Mouse (Mus musculus) adrenal gland, adult 18-20 months (tissue): Measurements from ENCODE around the gene Spryd3. TPM values are rescaled to one million over a fixed set of nuclear protein-coding genes. Genes with fewer than 3 reads are reported as not detected.
A peak's percentile ranks its signal among the peaks of the same experiment; 100 is the strongest.

Source experiments
- DNase-seq, 2 experiments: peaks; one replicate each; pipeline ENCODE4 v3.0.0; 2021 to 2022; ENCODE audit warnings: low spot score in 2 of 2
- total RNA-seq, 2 experiments: library from RNA; stranded (reverse); gene quantifications; 1 replicate in 1 of 2; 2 replicates in 1 of 2; pipeline ENCODE4 v1.2.3; 2021

Spryd3 gene
- total RNA-seq, 2 experiments from 2014 or later, result 33.0 to 36.9 TPM

DNA sequence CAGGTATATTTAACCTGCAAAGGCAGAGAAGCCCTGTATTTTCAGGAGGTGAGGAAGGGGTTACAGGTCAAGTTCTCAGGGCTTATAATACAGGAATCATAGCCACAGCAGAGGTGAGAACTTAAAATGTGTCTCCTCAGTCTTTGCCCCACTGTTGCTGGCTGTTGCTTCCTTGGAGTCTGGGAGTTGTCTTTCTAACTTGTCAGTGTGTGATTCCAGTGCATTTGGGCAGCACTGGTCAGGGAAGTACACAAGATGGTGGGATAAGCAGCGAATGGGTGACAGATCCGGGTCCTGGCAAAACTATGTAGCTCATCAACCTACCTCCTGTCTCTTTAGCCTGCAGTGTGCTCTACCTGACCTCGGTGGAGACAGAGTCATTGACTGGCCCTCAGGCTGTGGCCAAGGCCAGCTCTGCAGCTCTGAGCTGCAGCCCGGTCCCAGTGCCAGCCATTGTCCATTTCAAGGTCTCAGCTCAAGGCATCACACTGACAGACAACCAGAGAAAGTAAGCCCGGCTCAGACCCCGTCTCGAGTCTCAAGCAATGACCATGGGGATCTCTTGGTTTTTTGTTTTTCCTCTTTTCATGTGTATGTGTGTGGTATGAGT, 21.3 kb downstream of the Spryd3 start:
- DNase-seq, result no peak

DNA sequence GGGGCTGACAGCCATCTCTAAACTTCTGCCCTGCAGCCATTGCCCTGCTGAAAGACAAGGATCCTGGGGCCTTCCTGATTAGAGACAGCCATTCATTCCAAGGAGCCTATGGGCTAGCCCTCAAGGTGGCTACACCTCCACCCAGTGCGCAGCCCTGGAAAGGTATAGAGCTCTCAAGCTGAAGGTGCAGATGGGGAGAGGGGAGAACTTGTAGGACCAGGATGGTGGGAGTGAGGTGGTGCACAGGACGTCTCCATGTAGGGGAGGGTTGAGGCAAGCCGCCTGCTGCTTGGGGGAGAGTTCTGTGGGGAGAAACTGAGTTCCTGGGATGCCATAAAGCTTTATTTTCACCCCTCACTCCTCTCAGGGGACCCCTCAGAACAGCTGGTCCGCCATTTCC, 22.4 kb downstream of the Spryd3 start:
- DNase-seq, result no peak

DNA sequence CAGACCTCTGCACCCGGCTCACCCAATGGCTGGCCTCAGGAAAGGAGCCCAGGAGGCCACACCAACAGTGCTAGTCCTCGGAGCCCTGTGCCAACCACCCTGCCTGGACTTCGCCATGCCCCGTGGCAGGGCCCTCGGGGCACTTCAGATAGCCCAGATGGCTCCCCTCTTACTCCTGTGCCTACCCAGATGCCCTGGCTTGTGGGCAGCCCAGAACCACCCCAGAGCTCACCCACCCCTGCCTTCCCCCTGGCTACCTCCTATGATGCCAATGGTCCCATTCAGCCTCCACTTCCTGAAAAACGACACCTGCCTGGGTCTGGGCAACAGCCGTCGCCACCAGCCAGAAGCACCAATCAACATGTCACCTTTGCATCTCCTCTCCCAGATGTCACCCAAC, 23.2 kb downstream of the Spryd3 start:
- DNase-seq, result no peak

- DNase-seq, result no peak
Observed at GRCm38 (mm10) chr15:102112181-102112580, 23.9 kb downstream of the Spryd3 start.

DNA sequence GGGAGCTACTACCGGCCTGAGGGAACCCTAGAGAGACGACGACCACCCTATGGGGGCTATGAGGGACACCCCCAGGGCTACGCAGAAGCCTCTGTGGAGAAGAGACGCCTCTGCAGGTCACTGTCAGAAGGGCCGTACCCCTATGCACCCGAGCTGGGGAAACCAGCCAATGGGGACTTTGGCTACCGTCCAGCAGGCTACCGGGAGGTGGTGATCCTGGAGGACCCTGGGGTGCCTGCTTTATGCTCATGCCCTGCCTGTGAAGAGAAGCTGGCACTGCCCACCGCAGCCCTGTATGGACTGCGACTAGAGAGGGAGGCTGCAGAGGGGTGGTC, 24.6 kb downstream of the Spryd3 start:
- no peak for DNase-seq

DNA sequence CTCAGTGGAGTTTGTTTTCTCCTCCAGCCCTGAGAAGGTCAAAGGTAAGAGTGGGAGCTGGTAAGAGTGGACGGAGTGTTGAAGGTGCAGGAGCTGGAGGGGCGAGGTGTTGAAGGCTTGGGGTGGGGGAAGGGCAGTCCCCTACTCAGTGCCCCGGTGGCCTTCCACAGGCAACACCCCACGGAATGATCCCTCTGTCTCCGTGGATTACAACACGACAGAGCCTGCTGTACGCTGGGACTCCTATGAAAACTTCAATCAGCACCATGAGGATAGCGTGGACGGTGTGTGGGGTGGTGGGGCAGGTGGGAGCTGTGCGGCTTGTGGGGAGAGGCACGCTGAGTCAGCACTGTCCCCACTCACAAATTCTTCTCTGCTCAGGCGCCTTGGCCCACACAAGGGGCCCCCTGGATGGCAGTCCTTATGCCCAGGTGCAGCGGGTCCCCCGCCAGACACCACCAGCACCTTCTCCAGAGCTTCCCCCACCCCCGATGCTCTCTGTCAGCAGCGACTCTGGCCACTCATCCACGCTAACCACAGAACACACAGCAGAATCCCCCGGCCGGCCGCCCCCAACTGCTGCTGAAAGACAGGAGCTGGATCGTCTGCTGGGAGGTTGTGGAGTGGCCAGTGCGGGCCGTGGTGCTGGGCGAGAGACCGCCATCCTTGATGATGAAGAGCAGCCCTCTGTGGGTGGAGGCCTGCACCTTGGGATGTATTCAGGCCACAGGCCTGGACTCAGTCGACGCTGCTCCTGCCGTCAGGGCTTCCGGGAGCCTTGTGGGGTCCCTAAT, 25.1 kb downstream of the Spryd3 start:
- no peak for DNase-seq

GRCm38 (mm10) chr15:102110271-102110670, 25.8 kb downstream of the Spryd3 start:
- no peak for DNase-seq

- DNase-seq, result peak; percentile 69 to 70
Observed at GRCm38 (mm10) chr15:102108651-102109525, 27.1 kb downstream of the Spryd3 start.

- no peak for DNase-seq
Observed at GRCm38 (mm10) chr15:102107689-102108573, 28.1 kb downstream of the Spryd3 start.

- DNase-seq, result no peak
Observed at GRCm38 (mm10) chr15:102106754-102107456, 29.1 kb downstream of the Spryd3 start.

DNA sequence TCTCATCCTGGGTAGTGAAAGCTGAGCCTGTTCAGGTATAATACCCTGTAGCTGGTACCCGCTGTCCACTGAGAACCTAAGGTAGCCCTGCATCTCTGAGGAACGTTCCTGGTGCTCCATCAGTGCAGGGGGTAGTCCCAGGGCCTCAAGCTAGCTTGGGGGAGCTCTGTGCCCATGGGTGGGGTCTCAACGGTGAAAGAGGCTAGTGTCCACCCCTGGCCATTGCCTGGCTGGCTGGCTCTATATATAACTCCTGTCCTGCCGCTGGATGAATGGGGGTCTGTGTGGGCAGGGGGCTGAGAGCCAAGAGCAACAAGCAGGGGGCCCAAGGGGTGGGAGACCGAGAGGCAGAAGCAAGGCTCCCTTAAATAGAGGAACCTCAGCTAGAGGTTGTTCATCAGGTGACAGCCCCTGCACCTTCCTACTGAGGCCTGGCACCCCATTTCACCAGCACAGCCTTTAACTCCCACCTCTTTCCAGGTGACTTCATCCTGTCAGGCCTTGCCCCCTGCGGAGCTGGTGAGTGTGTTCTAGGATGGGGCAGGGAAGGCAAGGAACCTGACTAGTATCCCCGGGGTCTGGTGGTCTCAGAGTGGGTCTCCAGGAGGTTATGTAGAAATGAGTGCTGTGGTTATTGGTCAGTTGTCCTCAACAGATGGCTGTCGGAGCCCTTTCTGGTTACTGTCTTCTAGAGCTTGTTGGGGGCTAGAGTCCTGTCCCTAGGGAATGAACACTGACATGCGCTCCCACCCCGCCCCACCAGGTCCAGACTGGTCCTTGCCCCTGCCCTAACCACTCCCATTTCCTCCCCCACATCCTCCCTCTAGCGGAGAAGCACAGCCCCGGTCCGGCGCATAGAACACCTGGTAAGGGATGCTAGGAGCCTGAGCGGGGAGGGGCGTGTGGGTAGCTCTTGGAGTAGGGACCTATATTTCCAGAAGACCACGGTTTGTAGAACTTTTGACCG, 30.0 kb downstream of the Spryd3 start:
- DNase-seq, result no peak

DNA sequence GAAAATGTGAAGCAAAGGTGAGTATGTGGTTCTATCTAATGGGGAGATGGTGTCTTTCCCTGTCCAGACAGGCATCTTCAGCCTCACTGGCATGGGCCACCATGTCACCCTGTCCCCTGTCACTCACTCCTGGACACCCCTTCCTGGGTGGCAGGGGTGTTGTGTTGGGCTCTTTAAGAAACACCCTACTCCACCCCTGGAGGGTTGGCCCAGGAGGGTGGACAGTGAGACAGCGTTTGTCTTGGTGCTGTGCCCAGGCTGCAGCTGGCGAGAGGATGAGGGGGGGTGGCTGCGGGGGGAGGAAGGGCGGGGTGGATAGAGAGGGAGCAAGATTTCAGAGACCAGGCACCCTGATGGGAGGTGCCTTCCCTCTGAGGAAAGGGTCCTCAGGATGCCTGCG, 30.7 kb downstream of the Spryd3 start:
- peak; percentile 56 to 69 for DNase-seq

DNA sequence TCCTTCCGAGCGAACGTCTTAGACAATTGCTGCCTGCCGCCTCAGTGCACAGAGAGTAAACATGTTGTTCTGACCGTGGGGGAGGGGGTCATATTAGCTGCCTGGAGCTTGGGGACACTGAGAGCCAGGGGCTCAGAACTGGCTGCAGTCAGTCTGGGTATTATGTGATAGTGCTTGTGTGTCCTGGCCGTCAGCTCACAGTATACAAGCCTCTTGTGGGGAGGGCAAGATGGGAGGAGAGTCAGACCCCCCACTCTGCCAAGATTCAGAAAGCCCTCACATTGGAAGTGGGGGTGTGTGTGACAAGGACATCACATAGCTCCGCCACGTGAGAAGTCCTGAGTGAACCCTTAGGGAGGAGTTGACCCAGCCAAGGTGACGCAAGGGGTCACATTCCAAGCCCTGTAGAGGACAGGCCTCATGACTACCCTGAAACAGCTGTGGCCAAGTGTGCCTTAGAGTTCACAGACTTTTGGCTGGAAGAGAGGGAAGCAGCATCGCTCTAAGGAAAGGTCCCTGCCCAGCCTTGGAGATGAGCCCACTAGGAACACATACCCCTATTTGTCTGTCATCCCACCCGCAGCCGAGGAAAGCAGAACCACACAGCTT, 32.0 kb downstream of the Spryd3 start:
- DNase-seq, result peak in 1 of 2 experiments; percentile 70

DNA sequence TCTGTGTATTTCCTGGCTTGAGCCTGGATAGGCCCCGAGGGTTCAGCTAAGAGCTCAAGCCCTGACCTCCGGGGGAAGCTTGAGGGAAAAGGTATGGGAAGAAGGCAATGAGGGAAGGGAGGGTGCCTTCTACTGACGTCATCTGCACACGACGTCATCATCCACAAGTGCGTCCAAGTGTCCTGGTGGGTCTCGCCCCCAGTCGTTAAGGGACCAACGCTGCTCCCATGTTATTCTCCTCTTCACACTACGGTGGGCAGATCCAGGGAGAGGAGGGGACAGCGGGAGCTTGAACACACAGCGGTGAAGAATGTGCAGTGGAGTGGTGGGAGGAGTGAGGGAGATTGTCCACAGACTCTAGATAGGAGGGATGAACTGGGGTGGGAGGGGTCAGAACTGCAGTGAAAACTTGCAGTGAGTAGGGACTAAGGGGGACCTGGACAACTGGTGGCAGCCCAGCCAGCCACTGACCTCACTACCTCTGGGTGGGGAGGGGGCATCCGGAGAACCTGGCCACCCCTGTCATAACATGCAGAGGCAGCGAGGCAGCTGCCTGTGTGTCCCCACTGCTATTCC, 32.6 kb downstream of the Spryd3 start:
- no peak for DNase-seq

- no peak for DNase-seq
Observed at GRCm38 (mm10) chr15:102102548-102103121, 33.4 kb downstream of the Spryd3 start.

GRCm38 (mm10) chr15:102101672-102102541, 34.1 kb downstream of the Spryd3 start:
- DNase-seq, result no peak
